Mouse (Mus musculus) spleen, adult 2 months (tissue): ENCODE measurements at regions not wholly inside any gene's neighbourhood (a gene's known extent, or its start where the extent isn't known, plus 50 kb on each side); places are given as distances from the start of the nearest gene placed in this dataset.

Source experiments
- DNase-seq, 2 experiments: peaks; one replicate each; pipeline versions ENCODE4 v3.0.0 to v3.0.0-alpha.2; 2012 to 2021; ENCODE audit warnings: low spot score in 2 of 2, low read depth in 1 of 2
- H3K27ac ChIP-seq: fragments of 200-500 bp; 2 replicates; pipeline ENCODE4 v1.5.1; 2012; ENCODE audit warnings: low read length, inconsistent platforms; ENCODE audit not compliant: insufficient read depth
- H3K27me3 ChIP-seq: fragments of 200-500 bp; 2 replicates; pipeline ENCODE4 v1.6.1; 2012; ENCODE audit warnings: mild to moderate bottlenecking, moderate library complexity, low read length, inconsistent platforms; ENCODE audit not compliant: control insufficient read depth, insufficient read depth
- H3K36me3 ChIP-seq: fragments of 200-500 bp; 2 replicates; pipeline ENCODE4 v1.6.1; 2012; ENCODE audit warnings: mild to moderate bottlenecking, low read length, inconsistent platforms; ENCODE audit not compliant: control insufficient read depth, insufficient read depth
- H3K4me1 ChIP-seq: fragments of 200-500 bp; 2 replicates; pipeline ENCODE4 v1.6.1; 2011; ENCODE audit warnings: inconsistent platforms; ENCODE audit not compliant: control insufficient read depth, insufficient read depth, insufficient read length
- H3K4me3 ChIP-seq: fragments of 200-500 bp; 2 replicates; pipeline ENCODE4 v1.5.1; 2011; ENCODE audit warnings: mild to moderate bottlenecking, inconsistent platforms; ENCODE audit not compliant: insufficient read depth, insufficient read length; ENCODE audit errors: extremely low read depth
- CTCF ChIP-seq: fragments of 200-500 bp; IDR thresholded peaks from 2 replicates; pipeline ENCODE4 v1.5.1; 2011; ENCODE audit warnings: mild to moderate bottlenecking, inconsistent platforms; ENCODE audit not compliant: insufficient read depth, insufficient read length, insufficient replicate concordance; ENCODE audit errors: extremely low read depth
- POLR2A ChIP-seq: fragments of 200-500 bp; IDR thresholded peaks from 2 replicates; pipeline ENCODE4 v1.6.1; 2011; ENCODE audit warnings: low read depth, low read length, inconsistent platforms
- WGBS: fragments of 180-500 bp; shearing (Covaris S2); methylation state at CpG from one replicate; pipeline ENCODE4 v1.1.7; 2018; 5-methylcytosine and 5-hydroxymethylcytosine counted together

GRCm38 (mm10) chr10:45795582-45795981, 218.0 kb downstream of the Hace1 start:
- TF ChIP-seq POLR2A (no peak), CTCF (no peak)
- no peak overlapping the region for H3K4me3 ChIP-seq
- no peak overlapping the region for H3K27ac ChIP-seq
- H3K4me1 ChIP-seq = no peaks in the 10 kb centered on the region; the same call in 1 of the 2 replicates
- WGBS = 81% methylated on average over 2 of the region's 2 CpGs
- H3K36me3 ChIP-seq = no peaks in the 10 kb centered on the region
- H3K27me3 ChIP-seq = no peaks in the 10 kb centered on the region
- no peak for DNase-seq

GRCm38 (mm10) chr10:45800070-45800851, 222.6 kb downstream of the Hace1 start:
- no peaks in the 10 kb centered on the region for H3K27me3 ChIP-seq
- TF ChIP-seq CTCF (peak; percentile 39; the same call in 1 of the 2 replicates), POLR2A (no peak)
- H3K27ac ChIP-seq = no peak overlapping the region
- no peaks in the 10 kb centered on the region; the same call in 1 of the 2 replicates for H3K4me1 ChIP-seq
- DNase-seq = peak in 1 of 2 experiments; percentile 18
- WGBS = 15% methylated on average over 12 of the region's 12 CpGs
- no peak overlapping the region for H3K4me3 ChIP-seq
- H3K36me3 ChIP-seq = no peaks in the 10 kb centered on the region

GRCm38 (mm10) chr10:45801463-45801862, 223.8 kb downstream of the Hace1 start:
- H3K27me3 ChIP-seq = no peaks in the 10 kb centered on the region
- H3K4me1 ChIP-seq = no peaks in the 10 kb centered on the region; the same call in 1 of the 2 replicates
- no peak overlapping the region for H3K4me3 ChIP-seq
- TF ChIP-seq CTCF (no peak), POLR2A (no peak)
- WGBS = 68% methylated on average over 1 of the region's 1 CpGs
- no peak overlapping the region for H3K27ac ChIP-seq
- H3K36me3 ChIP-seq = no peaks in the 10 kb centered on the region
- no peak for DNase-seq

- no peak for TF ChIP-seq CTCF
- no peak for TF ChIP-seq POLR2A
- Histone ChIP-seq H3K27me3 (no peaks in the 10 kb centered on the region), H3K4me1 (no peaks in the 10 kb centered on the region), H3K27ac (no peak overlapping the region), H3K4me3 (no peak overlapping the region), H3K36me3 (no peaks in the 10 kb centered on the region)
- 67% methylated on average over 18 of the region's 18 CpGs for WGBS
- no peak for DNase-seq
Observed at GRCm38 (mm10) chr10:45806984-45807827, 229.6 kb downstream of the Hace1 start.

- Histone ChIP-seq H3K4me3 (no peak overlapping the region), H3K36me3 (no peaks in the 10 kb centered on the region), H3K27ac (no peak overlapping the region), H3K27me3 (no peaks in the 10 kb centered on the region), H3K4me1 (no peaks in the 10 kb centered on the region)
- 59% methylated on average over 6 of the region's 6 CpGs for WGBS
- TF ChIP-seq POLR2A = no peak
- peak; percentile 45; the same call in 1 of the 2 replicates for TF ChIP-seq CTCF
- peak in 1 of 2 experiments; percentile 26 for DNase-seq
Observed at GRCm38 (mm10) chr10:45811882-45812281, 234.3 kb downstream of the Hace1 start.

- 95% methylated on average over 2 of the region's 2 CpGs for WGBS
- no peak for DNase-seq
- no peaks in the 10 kb centered on the region for H3K4me1 ChIP-seq
- TF ChIP-seq CTCF = no peak
- TF ChIP-seq POLR2A = no peak
- no peaks in the 10 kb centered on the region for H3K27me3 ChIP-seq
- no peak overlapping the region for H3K27ac ChIP-seq
- no peak overlapping the region for H3K4me3 ChIP-seq
- no peaks in the 10 kb centered on the region for H3K36me3 ChIP-seq
Observed at GRCm38 (mm10) chr10:45813804-45814203, 236.2 kb downstream of the Hace1 start.
